Mouse (Mus musculus): ENCODE measurements around the gene Fgf14. TPM values are rescaled to one million over a fixed set of nuclear protein-coding genes. Genes with fewer than 3 reads are reported as not detected.
"Not testable (repeated sequence)": the region's sequence is repeated elsewhere in the genome, so short reads cannot be mapped to it uniquely, and the experiment has no call there.

Gene Fgf14
- polyA plus RNA-seq, 2 experiments from 2014 or later, result not detected

GRCm38 (mm10) chr14:124474066-124474667 is 202.8 kb downstream of the Fgf14 start:
- no peak for ATAC-seq

- no peak for ATAC-seq
Observed at GRCm38 (mm10) chr14:124470909-124471308, 206.0 kb downstream of the Fgf14 start.

- no peak for ATAC-seq
Observed at GRCm38 (mm10) chr14:124455120-124455519, 221.8 kb downstream of the Fgf14 start.

- ATAC-seq, result no peak
Observed at GRCm38 (mm10) chr14:124446096-124446840, 230.7 kb downstream of the Fgf14 start.

GRCm38 (mm10) chr14:124444831-124445230 is 232.1 kb downstream of the Fgf14 start:
- no peak for ATAC-seq

DNA sequence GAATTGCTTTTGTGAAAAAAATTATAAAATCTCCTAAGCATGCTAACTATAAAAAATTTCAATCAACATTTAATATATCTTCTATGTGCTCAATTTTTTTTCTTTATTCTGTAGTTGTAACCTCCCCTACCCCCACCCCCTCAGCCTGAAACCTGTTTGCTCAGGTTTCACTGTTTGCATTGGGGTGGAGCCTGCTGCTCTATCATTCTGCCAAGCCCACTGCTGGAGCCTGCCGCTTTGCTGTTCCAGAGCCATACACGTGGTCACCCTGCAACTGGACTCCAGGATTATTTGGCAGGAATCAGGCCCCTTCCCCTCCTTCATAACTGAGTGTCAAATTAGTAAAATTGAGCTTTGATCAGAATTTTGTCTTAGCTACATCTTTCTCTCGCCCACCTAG is 237.6 kb downstream of the Fgf14 start:
- not testable (repeated sequence) for ATAC-seq

GRCm38 (mm10) chr14:124411890-124412289 is 265.0 kb downstream of the Fgf14 start:
- no peak for ATAC-seq

DNA sequence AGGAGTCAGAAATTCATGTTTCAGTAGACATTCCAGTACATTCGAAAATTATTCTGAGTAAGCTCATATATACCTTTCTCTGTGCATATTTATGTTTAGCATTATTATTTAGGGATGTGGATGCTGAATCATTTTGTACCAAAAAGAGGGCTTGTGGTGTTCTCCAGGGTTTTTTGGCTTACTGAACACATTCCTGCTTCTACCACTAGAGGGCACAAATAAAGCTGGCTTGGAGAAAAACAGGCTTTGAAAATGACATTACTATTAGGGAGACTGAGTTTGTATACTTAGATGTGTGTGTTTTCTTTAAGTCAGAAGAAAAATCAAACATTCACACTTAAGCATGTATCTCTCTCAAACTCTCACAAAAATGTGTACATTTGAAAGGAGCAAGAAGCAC is 266.0 kb downstream of the Fgf14 start:
- no peak for ATAC-seq

DNA sequence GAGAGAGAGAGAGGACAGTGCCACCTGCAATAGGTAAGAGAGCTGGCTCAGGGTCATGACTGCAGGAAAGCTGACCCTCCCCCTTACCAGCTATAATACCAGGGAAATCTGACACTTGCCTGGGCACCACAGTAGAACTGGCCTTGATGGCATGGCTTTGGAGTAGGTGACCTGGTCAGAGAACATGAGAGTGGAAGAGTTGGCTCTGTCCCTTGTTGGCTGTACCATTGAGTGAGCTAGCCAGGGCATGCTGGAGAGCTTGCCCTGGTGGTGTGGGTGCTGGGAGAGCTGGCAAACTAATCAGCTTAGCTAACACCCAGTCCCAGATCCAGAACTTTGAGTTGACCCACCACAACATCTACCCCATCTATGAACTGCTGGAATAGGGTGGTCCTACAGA is 348.5 kb downstream of the Fgf14 start:
- ATAC-seq, result no peak

DNA sequence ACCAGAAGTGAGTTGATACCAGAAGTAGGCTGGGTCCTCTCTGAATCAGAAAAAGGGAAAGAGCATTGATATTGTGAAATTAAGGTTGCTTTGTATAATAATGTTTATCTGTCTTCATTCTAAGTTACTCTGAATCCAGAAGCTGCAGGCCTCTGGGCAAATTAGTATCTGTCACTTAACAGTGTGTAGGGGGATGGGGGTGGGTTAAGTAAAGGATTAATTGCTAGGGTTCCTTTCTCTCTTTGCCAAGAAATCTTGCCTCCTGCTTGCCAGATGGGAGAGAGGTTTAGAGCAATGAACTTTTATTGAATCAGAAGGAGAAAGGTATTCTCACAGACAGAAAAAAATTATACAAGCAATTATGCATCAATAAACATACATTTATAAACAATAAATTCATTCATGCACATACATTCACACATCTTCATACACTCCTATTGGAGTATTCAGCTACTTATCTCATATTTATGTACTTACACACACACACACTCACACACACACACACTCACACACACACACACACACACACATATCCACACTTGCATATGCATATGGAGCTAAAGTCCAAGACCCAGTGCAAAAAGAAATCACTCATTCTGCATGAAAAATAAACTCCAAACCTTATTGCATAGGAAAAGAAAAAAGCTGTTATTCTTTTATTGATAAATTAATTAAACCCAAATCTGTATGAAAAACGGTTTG is 357.8 kb downstream of the Fgf14 start:
- ATAC-seq, result no peak

- ATAC-seq, result no peak
Observed at GRCm38 (mm10) chr14:124315513-124315912, 361.4 kb downstream of the Fgf14 start.

GRCm38 (mm10) chr14:124287027-124287426 is 389.9 kb downstream of the Fgf14 start:
- no peak for ATAC-seq

DNA sequence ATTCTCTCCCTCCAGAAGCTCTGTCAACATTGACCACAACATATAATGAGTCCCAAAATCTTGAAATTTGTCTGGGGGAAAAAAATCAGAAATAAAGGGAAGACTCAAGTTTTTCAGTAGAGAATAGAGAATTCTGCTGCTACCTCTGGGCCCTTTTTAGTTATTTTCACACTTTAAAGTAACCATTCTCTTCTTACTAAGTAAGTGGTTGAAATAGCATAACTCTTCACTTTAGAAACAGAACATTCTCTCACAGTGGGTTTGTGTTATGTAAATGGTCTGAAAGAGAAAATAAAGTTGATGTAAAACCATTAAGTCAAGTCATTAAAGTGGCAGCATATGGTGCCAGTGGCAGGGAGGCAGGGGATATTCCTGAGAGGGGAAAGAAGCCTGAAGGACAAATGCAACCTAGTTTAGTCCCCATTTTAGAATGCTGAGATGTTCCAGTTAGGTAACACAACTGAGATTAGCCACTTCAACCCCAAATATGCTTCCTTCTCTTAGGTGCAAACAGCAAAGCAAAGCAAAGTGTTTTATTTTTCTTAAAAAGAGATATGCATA is 398.5 kb downstream of the Fgf14 start:
- ATAC-seq, result no peak

- ATAC-seq, result no peak
Observed at GRCm38 (mm10) chr14:124266977-124267376, 409.9 kb downstream of the Fgf14 start.

- ATAC-seq, result no peak
Observed at GRCm38 (mm10) chr14:124264541-124265059, 412.3 kb downstream of the Fgf14 start.

GRCm38 (mm10) chr14:124263199-124263598 is 413.7 kb downstream of the Fgf14 start:
- ATAC-seq, result no peak

DNA sequence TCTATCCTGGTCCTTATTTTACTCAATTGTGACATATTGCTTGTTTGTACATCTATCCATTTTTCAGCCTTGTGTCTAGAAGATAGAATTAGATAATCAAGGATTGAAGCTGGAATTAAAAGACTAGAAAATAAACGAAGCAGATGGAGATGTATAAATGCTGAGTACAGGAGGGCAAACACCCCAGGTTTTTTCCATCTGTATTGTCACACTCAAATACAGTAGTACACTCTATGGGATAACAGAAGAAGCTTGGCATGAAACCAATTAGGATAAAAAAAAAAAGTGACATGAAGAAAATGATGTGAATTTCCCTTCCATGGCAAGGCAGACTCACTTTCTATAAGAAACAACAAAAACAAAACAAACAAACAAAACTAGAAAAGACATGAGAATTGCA is 429.4 kb downstream of the Fgf14 start:
- no peak for ATAC-seq

GRCm38 (mm10) chr14:124223445-124223844 is 453.5 kb downstream of the Fgf14 start:
- ATAC-seq, result no peak

- no peak for ATAC-seq
Observed at GRCm38 (mm10) chr14:124222447-124222846, 454.5 kb downstream of the Fgf14 start.

- no peak for ATAC-seq
Observed at GRCm38 (mm10) chr14:124220979-124221378, 455.9 kb downstream of the Fgf14 start.

DNA sequence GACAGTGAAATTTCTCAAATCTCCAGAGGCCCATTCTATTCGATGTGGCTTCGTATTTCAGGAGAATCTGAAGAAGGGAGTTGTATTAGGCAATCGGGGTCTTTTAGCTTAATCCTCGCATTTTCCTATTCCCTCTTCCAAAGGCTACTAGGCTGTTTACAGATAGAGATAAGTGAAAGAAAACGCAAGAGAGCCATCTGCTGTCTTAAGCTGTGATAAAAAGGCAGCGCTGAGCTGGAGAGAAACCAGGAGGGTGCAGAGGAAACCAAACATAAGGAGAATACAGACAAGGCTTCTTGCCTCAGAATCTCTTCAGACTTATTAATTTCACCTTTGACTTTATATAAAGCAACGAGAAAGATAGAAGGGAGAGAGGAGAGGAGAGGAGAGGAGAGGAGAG is 481.1 kb downstream of the Fgf14 start:
- ATAC-seq, result no peak

DNA sequence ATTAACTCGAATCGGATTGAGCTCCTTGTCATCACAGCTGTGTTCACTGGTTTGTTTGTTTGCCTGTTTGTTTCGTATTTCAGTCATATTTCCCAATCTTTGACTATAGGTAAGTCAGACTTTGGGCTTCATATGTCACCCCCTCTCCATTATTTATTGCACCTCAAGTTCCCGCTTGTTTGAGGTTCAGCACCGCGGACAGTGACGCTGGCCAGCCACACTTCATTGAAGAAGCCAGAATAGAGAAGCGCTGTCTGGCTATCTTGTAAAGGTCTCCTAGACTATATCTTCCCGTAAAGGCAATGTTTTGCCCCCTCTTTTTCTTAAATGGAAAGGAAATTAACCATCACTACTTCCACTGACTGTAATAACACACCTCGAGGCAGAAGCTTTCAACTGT is 481.6 kb downstream of the Fgf14 start:
- ATAC-seq, result no peak

- no peak for ATAC-seq
Observed at GRCm38 (mm10) chr14:124192815-124193142, 484.1 kb downstream of the Fgf14 start.
